Mouse (Mus musculus) embryonic facial prominence, embryonic 15.5 days (tissue): ENCODE measurements at regions not wholly inside any gene's neighbourhood (a gene's known extent, or its start where the extent isn't known, plus 50 kb on each side); places are given as distances from the start of the nearest gene placed in this dataset.

Experiments used
- ATAC-seq: fragments of 200-750 bp; cut with Nextera tagmentation; 2 replicates; pipeline ENCODE4 v1.8.0; 2017; ENCODE audit warnings: low read depth, moderate TSS enrichment; ENCODE audit not compliant: insufficient number of reproducible peaks, low FRiP score, low TSS enrichment
- H3K27ac ChIP-seq: fragments of 300-500 bp; sonication (generic); replicated peaks from 2 replicates; pipeline ENCODE4 v1.5.1; 2015; ENCODE audit warnings: mild to moderate bottlenecking, inconsistent platforms
- H3K27me3 ChIP-seq: fragments of 300-500 bp; sonication (generic); 2 replicates; pipeline ENCODE4 v1.6.1; 2015; ENCODE audit warnings: inconsistent platforms
- H3K36me3 ChIP-seq: fragments of 300-500 bp; sonication (generic); 2 replicates; pipeline ENCODE4 v1.6.1; 2015; ENCODE audit warnings: mild to moderate bottlenecking, inconsistent platforms
- H3K4me1 ChIP-seq: fragments of 300-500 bp; sonication (generic); 2 replicates; pipeline ENCODE4 v1.6.1; 2015; ENCODE audit warnings: inconsistent platforms
- H3K4me2 ChIP-seq: fragments of 300-500 bp; sonication (generic); replicated peaks from 2 replicates; pipeline ENCODE4 v1.6.1; 2015; ENCODE audit warnings: mild to moderate bottlenecking, inconsistent platforms
- H3K4me3 ChIP-seq: fragments of 300-500 bp; sonication (generic); replicated peaks from 2 replicates; pipeline ENCODE4 v1.5.1; 2015; ENCODE audit warnings: mild to moderate bottlenecking, inconsistent platforms
- H3K9ac ChIP-seq: fragments of 300-500 bp; sonication (generic); 2 replicates; pipeline ENCODE4 v1.6.1; 2015; ENCODE audit warnings: inconsistent platforms
- H3K9me3 ChIP-seq: fragments of 300-500 bp; sonication (generic); replicated peaks from 2 replicates; pipeline ENCODE4 v1.6.1; 2016; ENCODE audit warnings: inconsistent platforms
- WGBS: fragments of 180-500 bp; shearing (Covaris S2); methylation state at CpG from one replicate; pipeline ENCODE4 v1.1.7; 2015; 5-methylcytosine and 5-hydroxymethylcytosine counted together

GRCm38 (mm10) chr4:67932481-67932880, 1021.7 kb downstream of the Brinp1 start:
- Histone ChIP-seq H3K4me3 (no peak overlapping the region), H3K4me1 (no peaks in the 10 kb centered on the region), H3K9ac (no peak overlapping the region), H3K9me3 (no peaks in the 10 kb centered on the region), H3K4me2 (no peak overlapping the region), H3K27me3 (no peaks in the 10 kb centered on the region), H3K27ac (no peak overlapping the region), H3K36me3 (no peaks in the 10 kb centered on the region)
- WGBS: 81% methylated on average over 2 of the region's 2 CpGs
- ATAC-seq: no peak

- Histone ChIP-seq H3K27me3 (no peaks in the 10 kb centered on the region), H3K36me3 (no peaks in the 10 kb centered on the region), H3K9me3 (no peaks in the 10 kb centered on the region), H3K9ac (no peak overlapping the region), H3K4me2 (no peak overlapping the region), H3K4me3 (no peak overlapping the region), H3K27ac (no peak overlapping the region), H3K4me1 (no peaks in the 10 kb centered on the region)
- 79% methylated on average over 1 of the region's 1 CpGs for whole genome bisulfite sequencing
- no peak for ATAC-seq
Observed at GRCm38 (mm10) chr4:67899109-67899508, 1055.1 kb downstream of the Brinp1 start.

- Histone ChIP-seq H3K27me3 (no peaks in the 10 kb centered on the region), H3K4me2 (no peak overlapping the region), H3K9ac (no peak overlapping the region), H3K36me3 (no peaks in the 10 kb centered on the region), H3K4me3 (no peak overlapping the region), H3K9me3 (no peaks in the 10 kb centered on the region), H3K4me1 (no peaks in the 10 kb centered on the region), H3K27ac (no peak overlapping the region)
- WGBS: 66% methylated on average over 1 of the region's 1 CpGs
- ATAC-seq: no peak
Observed at GRCm38 (mm10) chr4:67891946-67892575, 1062.1 kb downstream of the Brinp1 start.

GRCm38 (mm10) chr4:67887954-67888353, 1060.6 kb downstream of the Tlr4 start:
- H3K4me2 ChIP-seq: no peak overlapping the region
- no peaks in the 10 kb centered on the region for H3K4me1 ChIP-seq
- H3K27me3 ChIP-seq: no peaks in the 10 kb centered on the region
- no peak for ATAC-seq
- no peak overlapping the region for H3K4me3 ChIP-seq
- H3K36me3 ChIP-seq: no peaks in the 10 kb centered on the region
- H3K27ac ChIP-seq: no peak overlapping the region
- H3K9ac ChIP-seq: no peak overlapping the region
- H3K9me3 ChIP-seq: no peaks in the 10 kb centered on the region

- Histone ChIP-seq H3K36me3 (no peaks in the 10 kb centered on the region), H3K9ac (no peak overlapping the region), H3K9me3 (no peaks in the 10 kb centered on the region), H3K4me3 (no peak overlapping the region), H3K4me1 (no peaks in the 10 kb centered on the region), H3K27me3 (no peaks in the 10 kb centered on the region), H3K4me2 (no peak overlapping the region), H3K27ac (no peak overlapping the region)
- ATAC-seq: no peak
Observed at GRCm38 (mm10) chr4:67885204-67885603, 1057.8 kb downstream of the Tlr4 start.

GRCm38 (mm10) chr4:67862218-67862617, 1034.8 kb downstream of the Tlr4 start:
- Histone ChIP-seq H3K36me3 (no peaks in the 10 kb centered on the region), H3K4me2 (no peak overlapping the region), H3K27ac (no peak overlapping the region), H3K9ac (no peak overlapping the region), H3K9me3 (no peaks in the 10 kb centered on the region), H3K4me3 (no peak overlapping the region), H3K4me1 (no peaks in the 10 kb centered on the region), H3K27me3 (no peaks in the 10 kb centered on the region)
- WGBS: 76% methylated on average over 2 of the region's 2 CpGs
- ATAC-seq: no peak

GRCm38 (mm10) chr4:67861801-67862200, 1034.4 kb downstream of the Tlr4 start:
- WGBS: 63% methylated on average over 1 of the region's 1 CpGs
- Histone ChIP-seq H3K27ac (no peak overlapping the region), H3K4me3 (no peak overlapping the region), H3K4me1 (no peaks in the 10 kb centered on the region), H3K36me3 (no peaks in the 10 kb centered on the region), H3K27me3 (no peaks in the 10 kb centered on the region), H3K9ac (no peak overlapping the region), H3K4me2 (no peak overlapping the region), H3K9me3 (no peaks in the 10 kb centered on the region)
- ATAC-seq: no peak

GRCm38 (mm10) chr4:67853001-67853400, 1025.6 kb downstream of the Tlr4 start:
- H3K27me3 ChIP-seq: no peaks in the 10 kb centered on the region
- no peaks in the 10 kb centered on the region for H3K36me3 ChIP-seq
- H3K9me3 ChIP-seq: no peaks in the 10 kb centered on the region
- no peak overlapping the region for H3K4me2 ChIP-seq
- WGBS: 65% methylated on average over 4 of the region's 4 CpGs
- no peak overlapping the region for H3K4me3 ChIP-seq
- H3K27ac ChIP-seq: no peak overlapping the region
- no peak for ATAC-seq
- H3K9ac ChIP-seq: no peak overlapping the region
- H3K4me1 ChIP-seq: no peaks in the 10 kb centered on the region

GRCm38 (mm10) chr4:67833397-67833796, 1006.0 kb downstream of the Tlr4 start:
- H3K9ac ChIP-seq: no peak overlapping the region
- no peak overlapping the region for H3K4me2 ChIP-seq
- 77% methylated on average over 4 of the region's 4 CpGs for WGBS
- no peaks in the 10 kb centered on the region for H3K36me3 ChIP-seq
- no peaks in the 10 kb centered on the region for H3K9me3 ChIP-seq
- no peak overlapping the region for H3K27ac ChIP-seq
- H3K4me1 ChIP-seq: no peaks in the 10 kb centered on the region
- ATAC-seq: no peak
- H3K4me3 ChIP-seq: no peak overlapping the region
- H3K27me3 ChIP-seq: no peaks in the 10 kb centered on the region

- no peaks in the 10 kb centered on the region for H3K4me1 ChIP-seq
- ATAC-seq: no peak
- no peak overlapping the region for H3K4me2 ChIP-seq
- 29% methylated on average over 1 of the region's 1 CpGs for WGBS
- no peaks in the 10 kb centered on the region for H3K27me3 ChIP-seq
- H3K27ac ChIP-seq: no peak overlapping the region
- no peak overlapping the region for H3K4me3 ChIP-seq
- H3K9me3 ChIP-seq: no peaks in the 10 kb centered on the region
- no peaks in the 10 kb centered on the region for H3K36me3 ChIP-seq
- H3K9ac ChIP-seq: no peak overlapping the region
Observed at GRCm38 (mm10) chr4:67825484-67825883, 998.1 kb downstream of the Tlr4 start.

- no peaks in the 10 kb centered on the region for H3K36me3 ChIP-seq
- no peak overlapping the region for H3K4me2 ChIP-seq
- no peak for ATAC-seq
- 71% methylated on average over 1 of the region's 1 CpGs for WGBS
- no peaks in the 10 kb centered on the region for H3K9me3 ChIP-seq
- no peaks in the 10 kb centered on the region for H3K4me1 ChIP-seq
- H3K27me3 ChIP-seq: no peaks in the 10 kb centered on the region
- H3K9ac ChIP-seq: no peak overlapping the region
- H3K27ac ChIP-seq: no peak overlapping the region
- no peak overlapping the region for H3K4me3 ChIP-seq
Observed at GRCm38 (mm10) chr4:67796050-67796449, 968.7 kb downstream of the Tlr4 start.
